Mouse (Mus musculus): Measurements from ENCODE around the gene Galnt11. TPM values are rescaled to one million over a fixed set of nuclear protein-coding genes. Genes with fewer than 3 reads are reported as not detected.

The Galnt11 gene
- polyA plus RNA-seq, 1 experiment from 2014 or later, result 36.2 TPM

DNA sequence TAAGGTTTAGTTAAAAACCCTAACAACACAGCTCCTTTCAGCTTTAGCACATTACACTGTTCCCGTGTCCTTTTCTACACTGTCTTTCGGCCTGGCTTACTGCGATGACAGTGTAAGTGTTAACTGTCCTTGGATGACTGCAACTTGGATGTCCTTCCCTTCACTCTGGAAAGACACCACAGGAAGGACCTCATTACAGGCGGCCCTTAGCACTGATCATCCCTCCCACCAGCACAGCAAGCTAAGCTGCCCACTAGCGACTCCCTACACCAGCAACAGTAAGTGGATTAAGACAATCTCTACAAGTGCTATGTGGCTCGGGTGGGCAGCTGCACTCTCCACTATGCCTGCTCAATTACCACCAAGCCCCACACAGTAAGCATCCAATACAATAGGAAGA, 54.7 kb downstream of the Galnt11 start:
- no peak overlapping the region for H3K4me3 ChIP-seq (ENCODE audit: low read depth, low read length)
- ATAC-seq (ENCODE audit: insufficient read depth) (no peak), DNase-seq (no peak)
- H3K27ac ChIP-seq (ENCODE audit: low read depth), result no peak overlapping the region
- H3K9me3 ChIP-seq (ENCODE audit: low read depth, low read length), result no peaks in the 10 kb centered on the region
- H3K9ac ChIP-seq, result no peak overlapping the region
- TF ChIP-seq CTCF (IDR thresholded peaks at IDR 0.05; ENCODE audit: low read depth), result no peak
- H3K27me3 ChIP-seq (ENCODE audit: insufficient read depth, low read length), result no peaks in the 10 kb centered on the region
- no peaks in the 10 kb centered on the region for H3K4me1 ChIP-seq (ENCODE audit: insufficient read depth)
- H3K4me2 ChIP-seq, result no peak overlapping the region
- peaks cover 70% of the 10 kb centered on the region for H3K36me3 ChIP-seq (ENCODE audit: insufficient read depth)
- whole genome bisulfite sequencing, result 78% methylated on average over 6 of the region's 6 CpGs

DNA sequence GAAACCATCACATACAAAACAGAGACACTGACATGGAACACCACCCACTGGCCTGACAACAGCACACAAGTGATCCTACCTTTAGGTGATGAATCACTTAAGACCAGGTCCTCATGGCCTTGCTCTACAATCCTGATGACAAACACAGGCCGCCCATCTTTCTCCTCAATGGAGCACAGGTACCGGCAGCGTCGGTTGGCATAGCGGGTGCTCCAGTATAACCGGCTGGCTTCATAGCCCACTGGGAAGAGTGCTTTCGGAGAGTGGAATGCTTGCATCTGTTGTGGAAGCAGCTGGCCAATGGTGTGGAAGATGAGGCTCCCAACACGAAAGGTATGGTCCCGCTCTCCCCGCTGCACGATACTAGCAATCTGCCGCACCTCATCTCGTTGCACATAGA, 62.3 kb downstream of the Galnt11 start:
- ATAC-seq (ENCODE audit: insufficient read depth) (no peak), DNase-seq (no peak)
- Histone ChIP-seq H3K36me3 (ENCODE audit: insufficient read depth) (peaks cover 73% of the 10 kb centered on the region), H3K4me3 (ENCODE audit: low read depth, low read length) (no peak overlapping the region), H3K27me3 (ENCODE audit: insufficient read depth, low read length) (no peaks in the 10 kb centered on the region), H3K9ac (no peak overlapping the region), H3K4me2 (no peak overlapping the region), H3K4me1 (ENCODE audit: insufficient read depth) (no peaks in the 10 kb centered on the region), H3K27ac (ENCODE audit: low read depth) (no peak overlapping the region), H3K9me3 (ENCODE audit: low read depth, low read length) (no peaks in the 10 kb centered on the region)
- TF ChIP-seq CTCF (IDR thresholded peaks at IDR 0.05; ENCODE audit: low read depth), result no peak
- WGBS, result 95% methylated on average over 13 of the region's 13 CpGs

GRCm38 (mm10) chr5:25296830-25297229, 75.1 kb downstream of the Galnt11 start:
- TF ChIP-seq CTCF (IDR thresholded peaks at IDR 0.05; ENCODE audit: low read depth), result no peak
- H3K36me3 ChIP-seq (ENCODE audit: insufficient read depth), result peaks cover 42% of the 10 kb centered on the region
- H3K9me3 ChIP-seq (ENCODE audit: low read depth, low read length), result no peaks in the 10 kb centered on the region
- no peak overlapping the region for H3K9ac ChIP-seq
- no peak overlapping the region for H3K4me2 ChIP-seq
- DNase-seq, result no peak
- 85% methylated on average over 3 of the region's 3 CpGs for WGBS
- H3K4me3 ChIP-seq (ENCODE audit: low read depth, low read length), result no peak overlapping the region
- H3K27me3 ChIP-seq (ENCODE audit: insufficient read depth, low read length), result no peaks in the 10 kb centered on the region
- no peak overlapping the region for H3K27ac ChIP-seq (ENCODE audit: low read depth)
- ATAC-seq (ENCODE audit: insufficient read depth), result no peak
- no peaks in the 10 kb centered on the region for H3K4me1 ChIP-seq (ENCODE audit: insufficient read depth)

- no peak overlapping the region for H3K4me2 ChIP-seq
- H3K4me1 ChIP-seq (ENCODE audit: insufficient read depth), result no peaks in the 10 kb centered on the region
- ATAC-seq (ENCODE audit: insufficient read depth), result no peak
- DNase-seq, result no peak
- H3K9me3 ChIP-seq (ENCODE audit: low read depth, low read length), result no peaks in the 10 kb centered on the region
- no peaks in the 10 kb centered on the region for H3K27me3 ChIP-seq (ENCODE audit: insufficient read depth, low read length)
- no peak for TF ChIP-seq CTCF (IDR thresholded peaks at IDR 0.05; ENCODE audit: low read depth)
- no peak overlapping the region for H3K9ac ChIP-seq
- no peak overlapping the region for H3K4me3 ChIP-seq (ENCODE audit: low read depth, low read length)
- no peak overlapping the region for H3K27ac ChIP-seq (ENCODE audit: low read depth)
- WGBS, result 95% methylated on average over 2 of the region's 2 CpGs
- H3K36me3 ChIP-seq (ENCODE audit: insufficient read depth), result peaks cover 39% of the 10 kb centered on the region
Observed at GRCm38 (mm10) chr5:25310226-25310625, 88.5 kb downstream of the Galnt11 start.

DNA sequence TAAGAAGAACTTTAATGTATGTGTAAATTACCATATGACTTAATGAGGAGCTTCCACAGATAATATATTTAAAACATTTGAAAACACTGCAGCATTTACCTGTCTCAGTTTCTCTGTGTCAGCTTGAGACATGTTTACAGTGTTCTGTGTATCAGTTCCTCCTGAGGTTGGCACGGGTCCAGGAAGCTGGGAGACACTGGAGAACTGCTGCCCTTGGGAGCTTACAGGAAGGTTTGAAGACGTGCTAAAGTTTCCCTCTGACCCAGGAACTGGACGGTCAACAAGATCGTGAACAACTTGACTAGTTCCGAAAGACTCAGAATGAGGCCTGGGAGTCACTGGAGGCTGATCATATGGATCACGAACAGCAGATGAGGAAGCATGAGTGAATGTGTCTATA, 92.2 kb downstream of the Galnt11 start:
- Histone ChIP-seq H3K9ac (no peak overlapping the region), H3K4me2 (no peak overlapping the region), H3K27ac (ENCODE audit: low read depth) (no peak overlapping the region), H3K27me3 (ENCODE audit: insufficient read depth, low read length) (no peaks in the 10 kb centered on the region), H3K9me3 (ENCODE audit: low read depth, low read length) (no peaks in the 10 kb centered on the region), H3K4me1 (ENCODE audit: insufficient read depth) (no peaks in the 10 kb centered on the region), H3K4me3 (ENCODE audit: low read depth, low read length) (no peak overlapping the region), H3K36me3 (ENCODE audit: insufficient read depth) (peaks cover 55% of the 10 kb centered on the region)
- WGBS, result 77% methylated on average over 6 of the region's 6 CpGs
- DNase-seq (peak; percentile 25), ATAC-seq (ENCODE audit: insufficient read depth) (no peak)
- TF ChIP-seq CTCF (IDR thresholded peaks at IDR 0.05; ENCODE audit: low read depth), result no peak

Other genes starting within 250 kb of the Galnt11 start
- gene Prkag2, start 121.3 kb upstream of the Galnt11 start, polyA plus RNA-seq (2014; fragmentation: Nextera tagmentation; extraction: Ambion mirVana), result 25.6 and 29.1 TPM in 2 replicates
- gene Galntl5, start 40.4 kb upstream of the Galnt11 start, polyA plus RNA-seq (2014; fragmentation: Nextera tagmentation; extraction: Ambion mirVana), result not detected in 2 replicates
- gene E130116L18Rik, start 1.2 kb downstream of the Galnt11 start, polyA plus RNA-seq (2014; fragmentation: Nextera tagmentation; extraction: Ambion mirVana), result not detected in 2 replicates